Mouse (Mus musculus): ENCODE measurements around the gene Tmem131l.

The Tmem131l gene

DNA sequence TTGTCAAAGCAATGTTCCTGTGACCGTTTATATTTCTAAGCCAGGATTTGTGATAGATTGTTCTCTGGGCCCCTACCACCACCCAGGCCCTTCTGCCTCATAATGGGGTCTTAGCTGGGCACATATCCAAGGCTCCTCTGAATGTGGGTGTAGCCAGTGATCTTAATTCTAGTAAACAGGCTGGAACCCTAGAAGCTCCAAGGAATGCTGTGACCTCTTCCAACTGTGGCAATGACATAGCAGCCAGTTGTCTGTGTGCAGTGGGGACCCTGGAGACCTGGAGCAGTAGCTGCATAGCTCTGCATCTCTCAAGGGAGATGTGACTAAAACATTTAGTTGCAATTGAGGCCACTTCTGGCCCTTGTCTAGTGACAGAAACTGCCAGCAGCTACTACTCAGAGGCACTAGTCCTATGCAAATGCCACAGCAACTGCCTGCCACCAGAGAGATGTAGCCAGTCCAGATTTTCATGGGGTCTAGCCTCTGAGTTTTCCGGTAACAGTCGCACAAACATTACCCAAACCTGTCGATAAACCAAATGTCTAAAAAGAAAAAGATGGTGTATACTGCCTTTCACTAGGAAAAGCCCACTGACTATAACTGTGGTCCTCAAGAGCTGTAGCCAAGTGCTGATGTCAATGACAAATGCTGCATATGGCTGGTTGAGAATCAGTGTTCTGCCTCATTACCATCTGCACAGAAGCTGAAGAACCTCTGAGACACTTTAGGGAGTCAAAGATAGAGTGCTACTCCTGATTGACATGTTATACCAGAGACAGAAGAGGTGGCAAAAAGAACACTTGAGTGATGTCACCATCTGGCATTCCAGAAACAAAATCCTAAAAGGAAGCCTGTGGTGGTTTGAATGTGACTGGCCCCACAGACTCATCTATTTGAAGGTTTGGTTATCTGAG is 61.2 kb downstream of the Tmem131l start:
- no peak for DNase-seq (ENCODE audit: low read depth)

DNA sequence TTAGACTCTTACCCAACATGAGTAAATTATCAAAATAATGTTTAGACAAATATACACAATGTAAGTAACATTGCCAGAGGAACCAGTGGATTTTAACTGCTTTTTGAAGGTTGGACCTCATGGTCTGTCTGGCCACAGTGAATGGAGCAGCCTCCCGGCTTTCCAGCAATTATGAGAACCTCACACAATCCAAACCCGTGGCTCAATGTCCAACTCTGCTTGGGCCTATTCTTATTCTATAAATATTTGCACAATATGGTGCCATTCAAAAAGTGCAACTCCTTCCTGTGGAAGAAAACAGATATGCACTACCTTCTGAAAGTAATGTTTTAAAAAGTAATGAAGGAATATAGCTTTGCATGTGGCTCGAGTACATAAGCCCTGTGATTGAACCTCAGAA is 62.2 kb downstream of the Tmem131l start:
- DNase-seq (ENCODE audit: low read depth): no peak

GRCm38 (mm10) chr3:83976161-83976560 is 63.8 kb downstream of the Tmem131l start:
- DNase-seq (ENCODE audit: low read depth): no peak

GRCm38 (mm10) chr3:83973339-83973738 is 66.6 kb downstream of the Tmem131l start:
- no peak for DNase-seq (ENCODE audit: low read depth)

DNA sequence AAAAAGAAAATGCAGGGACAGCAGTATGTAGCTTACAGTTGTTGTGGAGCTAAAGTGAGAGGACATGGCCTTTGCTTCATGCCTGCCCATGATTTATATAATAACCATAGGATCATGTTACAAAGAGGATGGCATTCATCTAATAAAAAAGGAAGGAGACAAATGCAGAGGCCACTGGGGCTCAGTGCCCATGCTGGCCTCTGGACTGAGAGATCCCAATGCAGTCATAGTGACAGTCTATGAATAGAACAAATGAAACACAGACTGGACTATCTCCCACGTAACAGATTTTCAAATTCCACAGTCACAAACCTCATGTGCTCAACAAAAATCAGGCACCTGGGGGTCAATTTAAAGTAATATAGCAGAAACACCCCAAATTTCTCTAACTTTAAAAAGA is 69.3 kb downstream of the Tmem131l start:
- DNase-seq (ENCODE audit: low read depth): no peak

- no peak for DNase-seq (ENCODE audit: low read depth)
Observed at GRCm38 (mm10) chr3:83969081-83969480, 70.9 kb downstream of the Tmem131l start.

DNA sequence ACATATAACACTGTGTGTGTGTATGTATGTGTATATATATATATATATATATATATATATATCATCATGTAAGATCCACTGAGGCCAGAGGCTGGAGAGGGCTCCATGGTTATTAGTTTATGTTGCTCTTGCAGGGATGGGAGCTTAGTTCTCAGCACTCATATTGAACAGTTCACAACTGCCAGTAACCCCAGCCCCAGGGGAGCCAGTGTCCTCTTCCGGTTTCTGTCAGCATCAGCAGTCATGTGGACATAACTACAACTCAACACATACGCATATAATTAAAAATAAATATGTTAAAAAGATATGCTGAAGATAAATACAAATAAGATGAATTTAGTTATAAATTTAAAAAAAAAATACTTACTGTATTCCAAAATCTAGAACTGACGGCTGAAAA is 72.2 kb downstream of the Tmem131l start:
- no peak for DNase-seq (ENCODE audit: low read depth)

GRCm38 (mm10) chr3:83965333-83965732 is 74.6 kb downstream of the Tmem131l start:
- no peak for DNase-seq (ENCODE audit: low read depth)

DNA sequence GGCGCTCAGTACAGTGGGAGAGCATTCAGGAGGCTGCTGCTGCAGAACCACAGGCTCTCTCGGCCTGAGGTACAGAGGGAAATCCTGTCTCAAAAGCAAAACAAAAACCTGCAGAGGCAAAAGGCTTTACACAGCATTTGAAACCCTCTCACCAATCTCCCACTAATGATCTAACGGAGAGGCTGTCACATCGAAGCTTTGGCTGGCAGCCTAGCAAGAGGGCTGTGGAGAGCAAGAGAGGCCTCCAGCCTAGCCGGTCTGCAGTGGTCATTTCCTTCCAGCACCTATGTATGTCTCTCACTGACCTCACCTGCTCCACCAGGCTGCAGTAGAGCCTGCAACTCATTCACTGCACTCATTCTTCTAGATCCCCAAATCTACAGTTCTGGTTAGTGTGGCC is 76.3 kb downstream of the Tmem131l start:
- no peak for DNase-seq (ENCODE audit: low read depth)

DNA sequence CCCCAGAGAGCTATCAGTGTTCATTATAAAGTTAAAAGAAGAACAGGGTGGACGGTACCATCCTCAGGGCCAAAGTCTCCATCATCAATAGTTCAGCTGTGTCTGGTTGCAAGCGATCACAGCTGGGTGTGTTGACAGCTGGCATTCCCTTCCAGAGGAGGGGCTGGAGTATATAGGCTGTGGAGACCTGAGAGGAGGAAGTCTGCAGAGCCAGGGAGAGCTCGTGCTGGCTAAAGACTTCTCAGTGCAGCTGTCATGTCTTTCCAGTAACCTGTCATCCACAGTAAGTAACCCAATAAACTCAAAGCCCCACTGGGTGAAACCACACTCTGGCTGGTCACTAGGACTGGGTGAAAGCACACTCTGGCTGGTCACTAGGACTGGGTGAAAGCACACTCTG is 77.4 kb downstream of the Tmem131l start:
- no peak for DNase-seq (ENCODE audit: low read depth)

- no peak for DNase-seq (ENCODE audit: low read depth)
Observed at GRCm38 (mm10) chr3:83962076-83962475, 77.9 kb downstream of the Tmem131l start.

DNA sequence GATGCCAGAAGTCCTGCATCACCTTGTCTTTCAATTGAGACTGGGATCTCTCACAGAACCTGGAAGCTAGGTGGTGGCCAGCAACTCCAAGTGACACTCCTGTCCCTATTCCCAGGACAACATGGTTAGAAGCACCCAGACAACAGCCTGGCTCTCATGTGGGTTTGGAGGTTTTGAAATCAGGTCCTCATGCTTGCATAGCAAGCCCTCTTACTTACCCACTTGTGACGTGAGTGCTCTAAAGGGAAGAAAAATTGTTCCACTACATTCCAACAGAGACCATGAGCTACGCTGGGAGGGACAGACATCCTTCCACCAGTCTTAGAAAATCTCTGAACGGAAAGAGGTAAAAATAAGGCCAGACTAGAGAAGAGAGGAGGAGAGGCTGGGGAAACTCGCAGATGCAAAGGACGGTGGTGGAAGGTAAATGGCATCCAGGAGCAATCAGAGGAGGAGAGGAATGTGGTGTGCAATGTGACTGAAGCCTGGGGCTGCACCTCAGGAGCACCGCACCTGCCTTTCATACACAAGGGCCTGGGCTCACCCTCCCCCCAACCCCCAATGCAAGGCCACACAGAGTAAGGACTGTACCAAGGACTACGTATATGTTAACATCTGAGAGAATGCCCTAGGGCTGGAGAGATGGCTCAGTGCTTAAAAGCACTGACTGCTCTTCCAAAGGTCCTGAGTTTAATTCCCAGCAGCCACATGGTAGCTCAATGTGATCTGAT is 80.9 kb downstream of the Tmem131l start:
- DNase-seq (ENCODE audit: low read depth): no peak

GRCm38 (mm10) chr3:83953879-83954278 is 86.1 kb downstream of the Tmem131l start:
- DNase-seq (ENCODE audit: low read depth): no peak

- no peak for DNase-seq (ENCODE audit: low read depth)
Observed at GRCm38 (mm10) chr3:83948801-83949200, 91.2 kb downstream of the Tmem131l start.

GRCm38 (mm10) chr3:83947476-83948245 is 92.3 kb downstream of the Tmem131l start:
- DNase-seq (ENCODE audit: low read depth): no peak

DNA sequence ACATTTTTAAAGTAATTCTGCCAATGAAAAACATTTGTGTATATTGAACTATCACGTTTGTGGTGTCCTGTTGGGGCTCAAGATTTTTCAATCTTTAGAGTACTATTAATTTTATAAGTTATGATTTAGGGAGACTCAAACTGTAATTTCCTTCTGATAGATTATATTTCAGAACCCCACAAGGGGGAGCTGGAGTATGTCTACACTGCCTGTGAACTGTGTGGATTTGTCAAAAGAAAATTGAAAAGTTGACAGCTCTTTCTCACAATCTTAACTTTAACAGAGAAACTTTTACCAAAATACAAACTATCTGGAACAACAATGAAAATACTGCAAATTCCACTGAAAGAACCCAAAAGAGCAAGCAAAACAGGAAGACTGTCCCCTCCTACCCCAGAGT is 93.1 kb downstream of the Tmem131l start:
- DNase-seq (ENCODE audit: low read depth): peak; percentile 8

DNA sequence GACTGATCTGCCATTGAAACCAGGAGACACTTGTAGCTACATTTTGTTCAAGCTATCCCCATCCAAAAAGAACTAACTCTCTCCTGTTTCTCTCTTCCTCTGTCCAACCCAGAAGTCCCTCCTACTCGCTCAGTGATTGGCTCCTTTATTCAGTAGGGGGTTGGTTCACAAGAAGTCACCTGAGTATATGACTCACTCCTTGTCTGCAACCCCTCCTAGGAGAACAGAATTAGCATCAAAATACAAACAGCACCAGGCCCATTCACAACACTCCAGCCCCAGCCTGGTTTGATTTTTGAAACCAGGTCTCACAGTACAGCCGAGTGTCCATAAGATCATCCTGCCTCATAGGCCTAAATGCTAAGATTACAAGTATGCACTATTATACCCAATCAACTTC is 96.3 kb downstream of the Tmem131l start:
- no peak for DNase-seq (ENCODE audit: low read depth)

- no peak for DNase-seq (ENCODE audit: low read depth)
Observed at GRCm38 (mm10) chr3:83943212-83943611, 96.8 kb downstream of the Tmem131l start.

DNA sequence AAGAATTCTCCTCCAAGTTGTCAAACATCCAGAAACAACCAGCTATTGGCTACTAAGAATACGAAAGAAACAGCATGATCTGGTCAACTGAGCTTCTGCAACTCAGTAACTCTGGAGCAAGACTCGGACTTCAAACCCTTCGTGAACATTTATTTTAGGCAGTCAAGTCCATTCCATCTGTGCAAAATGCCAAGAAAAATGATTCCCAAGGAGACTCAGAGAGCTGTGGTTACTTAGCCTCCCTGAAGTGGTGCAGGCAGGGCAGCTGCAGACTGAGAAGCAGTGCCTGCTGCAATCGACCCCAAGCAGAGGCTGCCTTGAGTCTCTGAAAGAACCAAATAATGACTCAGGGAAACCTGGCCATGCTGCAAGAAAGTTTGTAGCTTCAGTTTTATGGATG is 98.1 kb downstream of the Tmem131l start:
- DNase-seq (ENCODE audit: low read depth): no peak

DNA sequence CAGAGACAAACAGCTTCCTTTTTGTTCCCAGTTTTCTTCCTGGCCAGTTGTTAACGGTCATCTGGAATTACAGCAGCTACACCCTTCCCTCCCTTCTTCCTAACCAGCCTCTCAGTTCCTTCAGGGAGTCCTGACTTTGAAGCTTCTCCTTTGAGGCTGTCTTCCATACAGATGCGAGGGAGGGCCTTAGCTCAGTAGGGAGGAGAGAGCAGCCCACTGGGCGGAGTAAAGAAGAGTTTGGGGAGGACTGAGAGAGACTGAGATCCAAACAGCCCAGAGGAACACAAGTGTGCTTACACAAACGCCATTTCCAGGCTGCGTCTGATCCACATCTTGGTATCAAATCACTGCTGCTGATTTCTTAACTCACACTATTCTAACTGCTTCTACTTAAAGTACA is 101.1 kb downstream of the Tmem131l start:
- DNase-seq (ENCODE audit: low read depth): no peak

GRCm38 (mm10) chr3:83934514-83934913 is 105.5 kb downstream of the Tmem131l start:
- DNase-seq (ENCODE audit: low read depth): no peak

DNA sequence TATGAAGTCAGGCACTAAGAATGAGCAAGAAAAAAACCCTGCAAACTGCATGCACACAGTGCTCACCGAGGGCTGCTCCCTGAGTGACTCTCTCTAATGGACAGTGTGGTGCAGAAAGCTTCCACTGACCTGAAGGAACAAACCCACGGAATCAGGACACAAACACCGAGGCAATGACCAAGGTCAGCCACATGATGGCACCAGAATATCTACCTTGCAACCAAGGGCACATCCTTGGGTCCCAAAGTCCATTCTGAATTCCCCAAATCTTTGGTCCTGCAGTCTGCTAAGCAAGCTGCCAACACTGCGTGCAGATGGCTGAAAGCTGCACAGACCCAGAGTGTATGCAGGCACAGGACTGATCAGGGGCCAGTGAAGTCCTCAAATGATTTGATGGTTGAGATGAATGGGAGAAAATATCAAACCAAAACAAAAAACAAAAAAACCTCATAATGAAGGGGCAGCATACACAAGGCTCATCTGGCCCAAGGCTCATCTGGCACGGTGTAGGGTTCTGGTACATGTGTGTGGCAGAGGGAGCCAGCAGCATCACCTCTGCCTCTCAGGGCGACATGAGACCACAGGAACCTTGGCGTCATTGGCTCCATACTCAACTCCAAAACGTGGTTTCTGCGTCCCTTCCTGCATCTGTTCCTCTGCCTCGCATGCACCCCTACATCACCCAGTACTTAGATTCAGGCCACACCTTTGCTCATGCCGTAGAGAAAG is 124.0 kb downstream of the Tmem131l start:
- no peak for DNase-seq (ENCODE audit: low read depth)
